Mouse (Mus musculus) liver, embryonic 11.5 days (tissue): ENCODE results near the gene Xylt2. TPM values are rescaled to one million over a fixed set of nuclear protein-coding genes. Genes with fewer than 3 reads are reported as not detected.
A peak's percentile ranks its signal among the peaks of the same experiment; 100 is the strongest.
"Not testable (repeated sequence)": the region's sequence is repeated elsewhere in the genome, so short reads cannot be mapped to it uniquely, and the experiment has no call there.

ENCODE experiments used
- ATAC-seq: fragments of 200-750 bp; cut with Nextera tagmentation; replicated peaks from 2 replicates; pipeline ENCODE4 v1.8.0; 2017; ENCODE audit warnings: moderate number of reproducible peaks, mild to moderate bottlenecking, moderate TSS enrichment, moderate library complexity; ENCODE audit not compliant: low FRiP score
- DNase-seq: peaks from one replicate; pipeline ENCODE4 v3.0.0-alpha.2; 2017; ENCODE audit warnings: low spot score
- H3K27ac ChIP-seq: fragments of 300-500 bp; sonication (generic); 2 replicates; pipeline ENCODE4 v1.5.1; 2014; ENCODE audit warnings: mild to moderate bottlenecking, low read depth, low read length, control low read depth
- H3K27me3 ChIP-seq: fragments of 300-500 bp; sonication (generic); replicated peaks from 2 replicates; pipeline ENCODE4 v1.6.1; 2014; ENCODE audit warnings: low read length, mixed read lengths; ENCODE audit not compliant: control insufficient read depth, insufficient read depth
- H3K36me3 ChIP-seq: fragments of 300-500 bp; sonication (generic); 2 replicates; pipeline ENCODE4 v1.6.1; 2014; ENCODE audit warnings: mild to moderate bottlenecking, low read length, moderate library complexity, mixed read lengths; ENCODE audit not compliant: control insufficient read depth, insufficient read depth
- H3K4me1 ChIP-seq: fragments of 300-500 bp; sonication (generic); replicated peaks from 2 replicates; pipeline ENCODE4 v1.6.1; 2014; ENCODE audit warnings: low read length, mixed read lengths; ENCODE audit not compliant: control insufficient read depth, insufficient read depth
- H3K4me2 ChIP-seq: fragments of 300-500 bp; sonication (generic); 2 replicates; pipeline ENCODE4 v1.6.1; 2014; ENCODE audit warnings: mild to moderate bottlenecking, control low read depth, moderate library complexity
- H3K4me3 ChIP-seq: fragments of 300-500 bp; sonication (generic); 2 replicates; pipeline ENCODE4 v1.5.1; 2014; ENCODE audit warnings: low read depth, low read length, control low read depth
- H3K9ac ChIP-seq: fragments of 300-500 bp; sonication (generic); 2 replicates; pipeline ENCODE4 v1.6.1; 2014; ENCODE audit warnings: low read depth, low read length, control low read depth
- H3K9me3 ChIP-seq: fragments of 300-500 bp; sonication (generic); 2 replicates; pipeline ENCODE4 v1.6.1; 2016; ENCODE audit warnings: low read length, inconsistent platforms, mixed read lengths; ENCODE audit not compliant: control insufficient read depth
- WGBS: fragments of 180-500 bp; shearing (Covaris S2); extraction: QIAGEN DNeasy Blood & Tissue Kit; methylation state at CpG from one replicate; pipeline ENCODE4 v1.1.7; 2014; 5-methylcytosine and 5-hydroxymethylcytosine counted together
- polyA plus RNA-seq: library from polyadenylated mRNA; unstranded; fragments of >200 nt; fragmentation: Nextera tagmentation; extraction: Ambion mirVana; gene quantifications from 2 replicates; pipeline ENCODE4 v1.2.1, GENCODE M21; 2014

Gene Xylt2
- polyA plus RNA-seq, 1 experiment from 2014 or later: 10.5 TPM

GRCm38 (mm10) chr11:94661344-94661743, 16.0 kb downstream of the Xylt2 start:
- 67% methylated on average over 1 of the region's 1 CpGs for WGBS
- Histone ChIP-seq H3K4me1 (no peaks in the 10 kb centered on the region), H3K4me3 (no peak overlapping the region), H3K36me3 (peaks cover 19% of the 10 kb centered on the region; the same call in 1 of the 2 replicates), H3K4me2 (no peak overlapping the region), H3K27me3 (no peaks in the 10 kb centered on the region), H3K27ac (no peak overlapping the region), H3K9ac (no peak overlapping the region), H3K9me3 (no peaks in the 10 kb centered on the region)
- no peak for ATAC-seq
- no peak for DNase-seq

DNA sequence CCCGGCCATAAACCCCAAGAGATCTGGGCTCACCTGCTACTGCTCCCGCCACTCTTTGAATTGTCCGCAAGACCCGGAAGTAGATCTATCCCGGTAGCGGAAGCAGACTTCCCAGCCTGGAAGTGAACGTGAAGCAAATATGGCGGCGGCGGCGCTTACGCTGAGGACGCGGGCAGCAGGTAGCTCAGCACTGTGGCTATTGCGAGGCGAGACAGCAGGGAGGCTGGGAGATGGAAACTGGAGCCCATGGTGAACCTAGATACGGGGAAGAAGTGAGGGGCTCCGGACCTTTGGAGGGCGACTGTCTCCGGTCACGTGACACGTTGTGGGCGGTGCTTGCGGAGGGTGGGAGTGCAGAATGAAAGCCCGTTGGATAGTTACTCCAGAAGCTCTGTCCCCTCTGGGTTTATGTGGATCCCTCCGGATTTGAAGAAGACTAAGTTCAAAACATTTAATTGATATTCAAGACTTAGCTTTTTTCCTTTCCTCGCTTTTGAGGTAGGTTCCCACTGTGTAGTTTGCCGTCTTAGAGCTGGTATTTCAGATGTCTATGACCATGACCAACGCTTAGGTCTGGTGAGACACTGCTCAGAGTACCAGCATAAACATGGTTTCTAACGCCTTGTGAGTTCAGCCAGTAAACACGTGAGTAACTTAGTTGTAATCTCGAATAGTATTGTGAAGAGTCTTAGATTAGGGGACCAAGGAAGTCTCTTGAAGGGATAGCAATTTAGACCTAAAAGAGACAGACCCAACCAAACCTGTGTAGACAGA, 23.5 kb downstream of the Xylt2 start, which contains the start of the genes Mrpl27 and Eme1:
Gene Mrpl27 (plus strand): TSS at position 105 of the 774 bp plus-strand sequence.
Gene Eme1 (minus strand): TSS at position 302 of the 774 bp plus-strand sequence.
- DNase-seq (peak; percentile 84), ATAC-seq (peak; percentile 89)
- WGBS: 1% methylated on average over 32 of the region's 32 CpGs
- Histone ChIP-seq H3K36me3 (peaks cover 9% of the 10 kb centered on the region; the same call in 1 of the 2 replicates), H3K27me3 (no peaks in the 10 kb centered on the region), H3K27ac (peak within 1 kb of the TSS; percentile 92), H3K4me3 (peak within 1 kb of the TSS; percentile 81), H3K4me2 (peak within 1 kb of the TSS; percentile 87), H3K9me3 (no peaks in the 10 kb centered on the region), H3K9ac (peak within 1 kb of the TSS; percentile 85), H3K4me1 (peaks cover 5% of the 10 kb centered on the region; the same call in 1 of the 2 replicates)

DNA sequence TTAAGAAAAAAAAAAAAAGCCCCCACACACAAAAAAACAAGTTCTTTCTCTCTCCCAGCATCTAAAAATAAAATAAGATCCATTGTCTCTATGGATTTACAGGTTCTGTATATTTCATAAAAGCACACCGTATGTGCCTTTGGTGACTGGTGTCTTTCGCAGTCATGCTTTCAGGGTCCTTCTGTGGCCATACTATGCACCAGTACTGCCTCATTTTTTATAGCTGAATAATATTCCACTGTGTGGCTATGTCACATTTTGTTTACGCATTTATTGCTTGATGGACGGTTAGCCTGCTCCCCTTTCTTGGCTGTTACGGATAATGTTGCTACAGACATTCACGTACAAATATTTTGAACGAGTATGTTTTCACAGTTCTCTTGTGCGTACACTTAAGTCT, 24.3 kb downstream of the Xylt2 start:
- H3K36me3 ChIP-seq: peaks cover 8% of the 10 kb centered on the region; the same call in 1 of the 2 replicates
- DNase-seq (no peak), ATAC-seq (no peak)
- WGBS: 36% methylated on average over 8 of the region's 8 CpGs
- peak overlapping the region; percentile 81 for H3K4me3 ChIP-seq
- peak overlapping the region; percentile 85 for H3K9ac ChIP-seq
- H3K9me3 ChIP-seq: no peaks in the 10 kb centered on the region
- peak overlapping the region; percentile 92 for H3K27ac ChIP-seq
- H3K4me2 ChIP-seq: peak overlapping the region; percentile 87
- peaks cover 5% of the 10 kb centered on the region; the same call in 1 of the 2 replicates for H3K4me1 ChIP-seq
- H3K27me3 ChIP-seq: no peaks in the 10 kb centered on the region

DNA sequence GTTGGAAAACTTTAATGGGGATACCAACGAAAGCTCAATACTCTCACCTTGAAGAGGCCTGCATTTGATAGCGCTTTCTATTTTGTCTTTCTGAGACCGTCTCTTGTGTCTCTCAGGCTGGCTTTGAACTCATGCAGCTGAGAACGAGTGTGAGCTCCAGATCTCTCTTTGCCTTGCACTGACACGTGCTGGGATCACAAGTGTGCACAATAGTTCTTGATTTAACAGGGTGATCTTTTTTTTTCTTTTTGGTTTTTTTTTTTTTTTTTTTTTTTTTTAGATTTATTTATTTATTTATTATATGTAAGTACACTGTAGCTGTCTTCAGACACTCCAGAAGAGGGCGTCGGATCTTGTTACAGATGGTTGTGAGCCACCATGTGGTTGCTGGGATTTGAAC, 26.1 kb downstream of the Xylt2 start:
- H3K4me1 ChIP-seq, DNase-seq, H3K4me3 ChIP-seq, H3K27ac ChIP-seq, H3K9me3 ChIP-seq, H3K27me3 ChIP-seq, ATAC-seq, H3K4me2 ChIP-seq, H3K9ac ChIP-seq: not testable (repeated sequence)
- H3K36me3 ChIP-seq: peaks cover 21% of the 10 kb centered on the region
- 93% methylated on average over 5 of the region's 7 CpGs for WGBS

- Histone ChIP-seq H3K4me1 (no peaks in the 10 kb centered on the region), H3K36me3 (peaks cover 53% of the 10 kb centered on the region), H3K9ac (no peak overlapping the region), H3K27ac (no peak overlapping the region), H3K27me3 (no peaks in the 10 kb centered on the region), H3K9me3 (no peaks in the 10 kb centered on the region), H3K4me2 (no peak overlapping the region), H3K4me3 (no peak overlapping the region)
- DNase-seq (no peak), ATAC-seq (no peak)
- WGBS: 92% methylated on average over 4 of the region's 4 CpGs
Observed at GRCm38 (mm10) chr11:94646457-94646856, 30.9 kb downstream of the Xylt2 start.

GRCm38 (mm10) chr11:94644461-94645219, 32.7 kb downstream of the Xylt2 start:
- Histone ChIP-seq H3K27ac (no peak overlapping the region), H3K27me3 (no peaks in the 10 kb centered on the region), H3K36me3 (peaks cover 66% of the 10 kb centered on the region), H3K4me2 (no peak overlapping the region), H3K4me3 (no peak overlapping the region), H3K9ac (no peak overlapping the region), H3K9me3 (no peaks in the 10 kb centered on the region), H3K4me1 (no peaks in the 10 kb centered on the region)
- WGBS: 90% methylated on average over 8 of the region's 8 CpGs
- DNase-seq (no peak), ATAC-seq (no peak)

DNA sequence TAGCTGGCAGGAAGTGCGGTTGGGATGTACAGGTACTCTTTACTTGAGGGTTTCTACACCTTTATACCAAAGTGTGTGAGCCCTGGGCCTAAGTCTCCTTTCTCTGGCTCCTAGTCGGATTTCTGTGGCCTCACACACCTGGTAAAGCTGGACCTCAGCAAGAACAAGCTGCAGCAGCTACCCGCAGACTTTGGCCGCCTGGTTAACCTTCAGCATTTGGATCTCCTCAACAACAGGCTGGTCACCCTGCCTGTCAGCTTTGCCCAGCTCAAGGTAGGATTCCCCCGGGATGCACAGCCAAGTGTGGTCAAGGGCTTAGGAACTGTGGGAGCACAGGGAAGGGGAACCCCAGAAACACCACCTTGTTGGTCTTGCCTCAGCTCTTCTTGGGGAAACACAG, 42.9 kb downstream of the Xylt2 start:
- Histone ChIP-seq H3K4me2 (no peak overlapping the region), H3K9ac (no peak overlapping the region), H3K36me3 (peaks cover 60% of the 10 kb centered on the region), H3K9me3 (no peaks in the 10 kb centered on the region), H3K4me1 (peaks cover 5% of the 10 kb centered on the region), H3K27me3 (no peaks in the 10 kb centered on the region), H3K4me3 (no peak overlapping the region), H3K27ac (no peak overlapping the region)
- DNase-seq (no peak), ATAC-seq (no peak)
- WGBS: 88% methylated on average over 5 of the region's 5 CpGs

DNA sequence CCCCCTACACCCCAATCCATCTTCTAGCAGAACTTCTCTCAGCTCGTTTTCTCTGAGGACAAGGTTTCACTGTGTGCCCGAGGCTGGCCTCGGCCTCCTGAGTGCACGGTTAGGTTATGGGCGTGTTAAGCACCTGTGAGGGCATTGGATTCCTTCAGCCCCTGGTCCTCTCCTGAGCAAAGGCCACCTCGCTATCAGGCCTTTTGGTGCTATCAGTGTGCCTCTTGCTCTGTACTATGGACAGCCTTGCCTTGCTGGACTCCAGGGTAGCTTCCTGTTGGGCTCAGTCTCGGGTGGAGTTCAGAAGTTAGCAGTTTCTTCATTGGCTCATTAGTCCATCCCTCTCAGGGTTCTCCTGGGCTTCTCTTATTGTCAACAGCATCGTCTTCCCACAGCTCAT, 44.3 kb downstream of the Xylt2 start:
- peaks cover 5% of the 10 kb centered on the region for H3K4me1 ChIP-seq
- DNase-seq: no peak
- no peak overlapping the region for H3K4me2 ChIP-seq
- H3K36me3 ChIP-seq: peaks cover 46% of the 10 kb centered on the region
- no peaks in the 10 kb centered on the region for H3K27me3 ChIP-seq
- H3K9ac ChIP-seq: no peak overlapping the region
- WGBS: 91% methylated on average over 8 of the region's 8 CpGs
- no peaks in the 10 kb centered on the region for H3K9me3 ChIP-seq
- H3K4me3 ChIP-seq: no peak overlapping the region
- H3K27ac ChIP-seq: no peak overlapping the region
- no peak for ATAC-seq
